Mouse (Mus musculus) myocyte (in vitro differentiated cells): ENCODE results near the gene Xxylt1. TPM values are rescaled to one million over a fixed set of nuclear protein-coding genes. Genes with fewer than 3 reads are reported as not detected.

Experiments used
- H3K27me3 ChIP-seq: one replicate; pipeline ENCODE4 v1.6.1; 2011; ENCODE audit not compliant: control insufficient read depth, insufficient read depth, insufficient read length
- H3K36me3 ChIP-seq: one replicate; pipeline ENCODE4 v1.6.1; 2011; ENCODE audit not compliant: control insufficient read depth, insufficient read depth
- H3K4me2 ChIP-seq: one replicate; pipeline ENCODE4 v1.6.1; 2011; ENCODE audit warnings: low read depth, control low read depth
- H3K4me3 ChIP-seq: one replicate; pipeline ENCODE4 v1.5.1; 2011; ENCODE audit warnings: mild to moderate bottlenecking, control low read depth, moderate library complexity
- H3K79me2 ChIP-seq: one replicate; pipeline ENCODE4 v1.6.1; 2011; ENCODE audit not compliant: control insufficient read depth, insufficient read depth
- H3ac ChIP-seq: one replicate; pipeline ENCODE4 v1.6.1; 2011; ENCODE audit not compliant: control insufficient read depth, insufficient read length
- CEBPB ChIP-seq: IDR thresholded peaks from 2 replicates; pipeline ENCODE4 v1.6.1; 2011; ENCODE audit warnings: mild to moderate bottlenecking, moderate library complexity; ENCODE audit not compliant: poor library complexity, insufficient read depth, severe bottlenecking
- E2F4 ChIP-seq: IDR thresholded peaks from one replicate; pipeline ENCODE4 v1.6.1; 2011; ENCODE audit warnings: mild to moderate bottlenecking, control low read depth, moderate library complexity; ENCODE audit not compliant: insufficient read depth
- MAX ChIP-seq: IDR thresholded peaks from one replicate; pipeline ENCODE4 v1.6.1; 2011; ENCODE audit warnings: low read depth, mild to moderate bottlenecking, control low read depth
- MYOD1 ChIP-seq, 3 experiments: IDR thresholded peaks; one replicate each; pipeline ENCODE4 v1.6.1; 2011; ENCODE audit warnings: control low read depth in 2 of 3, low read depth in 2 of 3, mild to moderate bottlenecking in 2 of 3, moderate library complexity in 1 of 3; ENCODE audit not compliant: insufficient read length in 2 of 3, control insufficient read depth in 1 of 3
- MYOG ChIP-seq, 3 experiments: IDR thresholded peaks; one replicate each; pipeline ENCODE4 v1.6.1; 2011; ENCODE audit warnings: control low read depth in 2 of 3, low read depth in 2 of 3, mild to moderate bottlenecking in 2 of 3; ENCODE audit not compliant: insufficient read length in 2 of 3, control insufficient read depth in 1 of 3, insufficient read depth in 1 of 3
- POLR2A ChIP-seq: IDR thresholded peaks from one replicate; pipeline ENCODE4 v1.6.1; 2011; ENCODE audit warnings: low read depth, mild to moderate bottlenecking, control low read depth, moderate library complexity; ENCODE audit not compliant: insufficient read length
- POLR2AphosphoS2 ChIP-seq: IDR thresholded peaks from one replicate; pipeline ENCODE4 v1.6.1; 2011; ENCODE audit warnings: low read depth, control low read depth; ENCODE audit not compliant: insufficient read length
- REST ChIP-seq: IDR thresholded peaks from one replicate; pipeline ENCODE4 v1.6.1; 2011; ENCODE audit warnings: mild to moderate bottlenecking, control low read depth, moderate library complexity; ENCODE audit not compliant: insufficient read depth, insufficient read length
- SRF ChIP-seq: IDR thresholded peaks from one replicate; pipeline ENCODE4 v1.6.1; 2011; ENCODE audit warnings: low read depth; ENCODE audit not compliant: control insufficient read depth, insufficient read length
- TCF12 ChIP-seq: IDR thresholded peaks from one replicate; pipeline ENCODE4 v1.6.1; 2011; ENCODE audit warnings: mild to moderate bottlenecking, control low read depth; ENCODE audit not compliant: poor library complexity, insufficient read depth, severe bottlenecking
- TCF3 ChIP-seq: IDR thresholded peaks from one replicate; pipeline ENCODE4 v1.6.1; 2011; ENCODE audit warnings: low read depth, control low read depth; ENCODE audit not compliant: insufficient read length
- USF1 ChIP-seq: IDR thresholded peaks from one replicate; pipeline ENCODE4 v1.6.1; 2011; ENCODE audit warnings: low read depth, mild to moderate bottlenecking, control low read depth, moderate library complexity
- polyA plus RNA-seq: library from polyadenylated mRNA; unstranded; fragments of >200 nt; fragmentation: generic; extraction: Trizol; gene quantifications from one replicate; pipeline ENCODE4 v1.2.1, GENCODE M21; 2012; ENCODE audit warnings: missing spikeins

The Xxylt1 gene
- polyA plus RNA-seq, 1 experiment, result 7.6 TPM

- Histone ChIP-seq H3K36me3 (no peaks in the 10 kb centered on the region), H3K27me3 (no peaks in the 10 kb centered on the region), H3ac (no peak overlapping the region), H3K4me3 (no peak overlapping the region), H3K79me2 (no peaks in the 10 kb centered on the region), H3K4me2 (no peak overlapping the region)
- TF ChIP-seq MYOD1 (IDR thresholded peaks at IDR 0.05; ENCODE audit: control insufficient read depth in 1 of 3, insufficient read length in 2 of 3, low read depth in 2 of 3), result no peak
- no peak for TF ChIP-seq TCF3
- TF ChIP-seq CEBPB, result no peak
- TF ChIP-seq USF1, result no peak
- no peak for TF ChIP-seq REST
- TF ChIP-seq MYOG (IDR thresholded peaks at IDR 0.05; ENCODE audit: control insufficient read depth in 1 of 3, insufficient read depth in 1 of 3, insufficient read length in 2 of 3, low read depth in 2 of 3), result no peak
- TF ChIP-seq TCF12, result no peak
- no peak for TF ChIP-seq POLR2A
- no peak for TF ChIP-seq MAX
- no peak for TF ChIP-seq E2F4
- TF ChIP-seq SRF, result no peak
- TF ChIP-seq POLR2AphosphoS2, result no peak
Measured at GRCm38 (mm10) chr16:31024221-31024620, 57.0 kb downstream of the Xxylt1 start.

GRCm38 (mm10) chr16:31023803-31024202 lies 57.4 kb downstream of the Xxylt1 start:
- Histone ChIP-seq H3K27me3 (no peaks in the 10 kb centered on the region), H3K4me3 (no peak overlapping the region)
- no peak for TF ChIP-seq TCF12
- TF ChIP-seq POLR2AphosphoS2, result no peak
- no peak for TF ChIP-seq MYOG (IDR thresholded peaks at IDR 0.05; ENCODE audit: control insufficient read depth in 1 of 3, insufficient read depth in 1 of 3, insufficient read length in 2 of 3, low read depth in 2 of 3)

GRCm38 (mm10) chr16:31022287-31022686 lies 58.9 kb downstream of the Xxylt1 start:
- TF ChIP-seq MYOG (IDR thresholded peaks at IDR 0.05; ENCODE audit: control insufficient read depth in 1 of 3, insufficient read depth in 1 of 3, insufficient read length in 2 of 3, low read depth in 2 of 3) (no peak), USF1 (no peak), MAX (no peak), REST (no peak), E2F4 (no peak), SRF (no peak), POLR2AphosphoS2 (no peak), TCF3 (no peak), TCF12 (no peak), POLR2A (no peak), CEBPB (no peak)
- Histone ChIP-seq H3ac (no peak overlapping the region), H3K4me3 (no peak overlapping the region), H3K36me3 (no peaks in the 10 kb centered on the region), H3K27me3 (no peaks in the 10 kb centered on the region), H3K79me2 (no peaks in the 10 kb centered on the region), H3K4me2 (no peak overlapping the region)

More at GRCm38 (mm10) chr16:31023803-31024202, 57.4 kb downstream of the Xxylt1 start:
- Histone ChIP-seq H3K36me3 (no peaks in the 10 kb centered on the region), H3K79me2 (no peaks in the 10 kb centered on the region), H3ac (no peak overlapping the region), H3K4me2 (no peak overlapping the region)

GRCm38 (mm10) chr16:31019514-31019913 lies 61.7 kb downstream of the Xxylt1 start:
- Histone ChIP-seq H3K4me3 (no peak overlapping the region), H3K36me3 (no peaks in the 10 kb centered on the region), H3K79me2 (no peaks in the 10 kb centered on the region), H3ac (no peak overlapping the region), H3K27me3 (no peaks in the 10 kb centered on the region), H3K4me2 (peak overlapping the region; percentile 27)
- TF ChIP-seq TCF12, result peak; percentile 11
- TF ChIP-seq MAX, result no peak
- peak in 1 of 3 experiments; percentile 9 for TF ChIP-seq MYOD1 (IDR thresholded peaks at IDR 0.05; ENCODE audit: control insufficient read depth in 1 of 3, insufficient read length in 2 of 3, low read depth in 2 of 3)
- peak in 1 of 3 experiments; percentile 53 for TF ChIP-seq MYOG (IDR thresholded peaks at IDR 0.05; ENCODE audit: control insufficient read depth in 1 of 3, insufficient read depth in 1 of 3, insufficient read length in 2 of 3, low read depth in 2 of 3)

- TF ChIP-seq CEBPB (no peak), REST (no peak), POLR2A (no peak), TCF12 (no peak), POLR2AphosphoS2 (no peak), MYOG (IDR thresholded peaks at IDR 0.05; ENCODE audit: control insufficient read depth in 1 of 3, insufficient read depth in 1 of 3, insufficient read length in 2 of 3, low read depth in 2 of 3) (no peak), E2F4 (no peak), MYOD1 (IDR thresholded peaks at IDR 0.05; ENCODE audit: control insufficient read depth in 1 of 3, insufficient read length in 2 of 3, low read depth in 2 of 3) (no peak), MAX (no peak), TCF3 (no peak), USF1 (no peak), SRF (no peak)
- no peak overlapping the region for H3K4me2 ChIP-seq
- no peak overlapping the region for H3K4me3 ChIP-seq
- no peaks in the 10 kb centered on the region for H3K36me3 ChIP-seq
- no peaks in the 10 kb centered on the region for H3K27me3 ChIP-seq
- H3K79me2 ChIP-seq, result no peaks in the 10 kb centered on the region
- no peak overlapping the region for H3ac ChIP-seq
Measured at GRCm38 (mm10) chr16:31017687-31018413, 63.4 kb downstream of the Xxylt1 start.
